Mouse (Mus musculus): ENCODE data around the gene Dmbt1. TPM values are rescaled to one million over a fixed set of nuclear protein-coding genes. Genes with fewer than 3 reads are reported as not detected.
"Not testable (repeated sequence)": the region's sequence is repeated elsewhere in the genome, so short reads cannot be mapped to it uniquely, and the experiment has no call there.

Dmbt1 gene
- polyA plus RNA-seq, 1 experiment, result not detected

GRCm38 (mm10) chr7:131042657-131043056 is 10.8 kb downstream of the Dmbt1 start:
- H3K9me3 ChIP-seq, result no peaks in the 10 kb centered on the region

GRCm38 (mm10) chr7:131045258-131045835 is 13.5 kb downstream of the Dmbt1 start:
- H3K4me1 ChIP-seq; H3K36me3 ChIP-seq (replicated peaks; ENCODE audit: low read length); H3K27me3 ChIP-seq (replicated peaks); H3K4me3 ChIP-seq (replicated peaks); H3K9me3 ChIP-seq: not testable (repeated sequence)

More at GRCm38 (mm10) chr7:131042657-131043056, 10.8 kb downstream of the Dmbt1 start:
- Histone ChIP-seq H3K4me3 (replicated peaks) (no peak overlapping the region), H3K36me3 (replicated peaks; ENCODE audit: low read length) (no peaks in the 10 kb centered on the region), H3K27me3 (replicated peaks) (peaks cover 8% of the 10 kb centered on the region), H3K4me1 (no peaks in the 10 kb centered on the region)
- TF ChIP-seq GATA1 (IDR thresholded peaks at IDR 0.05; ENCODE audit: borderline replicate concordance, low read length) (no peak), FLI1 (IDR thresholded peaks at IDR 0.05; ENCODE audit: low read length) (no peak)

GRCm38 (mm10) chr7:131049829-131050228 is 18.0 kb downstream of the Dmbt1 start:
- H3K4me1 ChIP-seq; H3K36me3 ChIP-seq (replicated peaks; ENCODE audit: low read length); H3K27me3 ChIP-seq (replicated peaks); H3K4me3 ChIP-seq (replicated peaks); H3K9me3 ChIP-seq: not testable (repeated sequence)

- TF ChIP-seq GATA1 (IDR thresholded peaks at IDR 0.05; ENCODE audit: borderline replicate concordance, low read length), result no peak
- Histone ChIP-seq H3K4me3 (replicated peaks) (no peak overlapping the region), H3K4me1 (no peaks in the 10 kb centered on the region), H3K27me3 (replicated peaks) (no peaks in the 10 kb centered on the region), H3K36me3 (replicated peaks; ENCODE audit: low read length) (no peaks in the 10 kb centered on the region), H3K9me3 (no peaks in the 10 kb centered on the region)
Measured at GRCm38 (mm10) chr7:131054808-131055370, 23.0 kb downstream of the Dmbt1 start.

- H3K4me3 ChIP-seq (replicated peaks); H3K9me3 ChIP-seq; H3K27me3 ChIP-seq (replicated peaks): not testable (repeated sequence)
Measured at GRCm38 (mm10) chr7:131057918-131058317, 26.1 kb downstream of the Dmbt1 start.

GRCm38 (mm10) chr7:131059808-131060207 is 28.0 kb downstream of the Dmbt1 start:
- not testable (repeated sequence) for H3K4me3 ChIP-seq (replicated peaks); H3K9me3 ChIP-seq; H3K27me3 ChIP-seq (replicated peaks); H3K4me1 ChIP-seq; H3K36me3 ChIP-seq (replicated peaks; ENCODE audit: low read length)

More at GRCm38 (mm10) chr7:131057918-131058317, 26.1 kb downstream of the Dmbt1 start:
- H3K4me1 ChIP-seq; H3K36me3 ChIP-seq (replicated peaks; ENCODE audit: low read length): not testable (repeated sequence)

- Histone ChIP-seq H3K27me3 (replicated peaks) (no peaks in the 10 kb centered on the region), H3K36me3 (replicated peaks; ENCODE audit: low read length) (no peaks in the 10 kb centered on the region), H3K4me1 (no peaks in the 10 kb centered on the region), H3K4me3 (replicated peaks) (no peak overlapping the region), H3K9me3 (no peaks in the 10 kb centered on the region)
- TF ChIP-seq GATA1 (IDR thresholded peaks at IDR 0.05; ENCODE audit: borderline replicate concordance, low read length) (no peak), FLI1 (IDR thresholded peaks at IDR 0.05; ENCODE audit: low read length) (no peak)
Measured at GRCm38 (mm10) chr7:131062541-131062940, 30.7 kb downstream of the Dmbt1 start.

- H3K4me1 ChIP-seq; H3K36me3 ChIP-seq (replicated peaks; ENCODE audit: low read length); H3K4me3 ChIP-seq (replicated peaks); H3K9me3 ChIP-seq; H3K27me3 ChIP-seq (replicated peaks): not testable (repeated sequence)
Measured at GRCm38 (mm10) chr7:131068191-131068590, 36.3 kb downstream of the Dmbt1 start.

- not testable (repeated sequence) for H3K36me3 ChIP-seq (replicated peaks; ENCODE audit: low read length); H3K4me3 ChIP-seq (replicated peaks); H3K4me1 ChIP-seq; H3K27me3 ChIP-seq (replicated peaks); H3K9me3 ChIP-seq
Measured at GRCm38 (mm10) chr7:131073476-131073875, 41.6 kb downstream of the Dmbt1 start.

GRCm38 (mm10) chr7:131074098-131074497 is 42.2 kb downstream of the Dmbt1 start:
- H3K9me3 ChIP-seq, H3K4me1 ChIP-seq: not testable (repeated sequence)

GRCm38 (mm10) chr7:131075956-131076355 is 44.1 kb downstream of the Dmbt1 start:
- H3K4me1 ChIP-seq, result no peaks in the 10 kb centered on the region
- H3K4me3 ChIP-seq (replicated peaks), result no peak overlapping the region
- no peaks in the 10 kb centered on the region for H3K27me3 ChIP-seq (replicated peaks)
- no peaks in the 10 kb centered on the region for H3K9me3 ChIP-seq
- no peak for TF ChIP-seq FLI1 (IDR thresholded peaks at IDR 0.05; ENCODE audit: low read length)
- TF ChIP-seq GATA1 (IDR thresholded peaks at IDR 0.05; ENCODE audit: borderline replicate concordance, low read length), result no peak
- H3K36me3 ChIP-seq (replicated peaks; ENCODE audit: low read length), result no peaks in the 10 kb centered on the region

More at GRCm38 (mm10) chr7:131074098-131074497, 42.2 kb downstream of the Dmbt1 start:
- H3K27me3 ChIP-seq (replicated peaks); H3K4me3 ChIP-seq (replicated peaks); H3K36me3 ChIP-seq (replicated peaks; ENCODE audit: low read length): not testable (repeated sequence)

- H3K9me3 ChIP-seq; H3K27me3 ChIP-seq (replicated peaks); H3K4me1 ChIP-seq; H3K36me3 ChIP-seq (replicated peaks; ENCODE audit: low read length); H3K4me3 ChIP-seq (replicated peaks): not testable (repeated sequence)
Measured at GRCm38 (mm10) chr7:131082403-131082802, 50.5 kb downstream of the Dmbt1 start.
